Mouse (Mus musculus): Measurements from ENCODE around the gene Dnaaf1.

GRCm38 (mm10) chr8:119559402-119559720 is 15.7 kb upstream of the Dnaaf1 start:
- TF ChIP-seq GATA1 (IDR thresholded peaks at IDR 0.05; ENCODE audit: low read length) (no peak), TAL1 (IDR thresholded peaks at IDR 0.05; ENCODE audit: low read length) (no peak)
